Mouse (Mus musculus) embryonic fibroblast, embryonic 13.5 days (primary cell): ENCODE results near the gene Rhobtb3. TPM values are rescaled to one million over a fixed set of nuclear protein-coding genes. Genes with fewer than 3 reads are reported as not detected.
A peak's percentile ranks its signal among the peaks of the same experiment; 100 is the strongest.

Experiments
- H3K27ac ChIP-seq: 2 replicates; pipeline ENCODE4 v1.5.1; 2012; ENCODE audit warnings: low read length, control low read depth, inconsistent platforms; ENCODE audit not compliant: insufficient read depth
- H3K4me1 ChIP-seq: 2 replicates; pipeline ENCODE4 v1.6.1; 2011; ENCODE audit warnings: low read length; ENCODE audit not compliant: control insufficient read depth, insufficient read depth
- H3K4me3 ChIP-seq: 2 replicates; pipeline ENCODE4 v1.5.1; 2011; ENCODE audit warnings: mild to moderate bottlenecking, control low read depth, low read length; ENCODE audit not compliant: insufficient read depth
- CTCF ChIP-seq: IDR thresholded peaks from 2 replicates; pipeline ENCODE4 v1.5.1; 2011; ENCODE audit warnings: mild to moderate bottlenecking, control low read depth, low read length, moderate library complexity, borderline replicate concordance; ENCODE audit not compliant: insufficient read depth
- POLR2A ChIP-seq: IDR thresholded peaks from 2 replicates; pipeline ENCODE4 v1.6.1; 2011; ENCODE audit warnings: low read depth, mild to moderate bottlenecking, control low read depth, low read length, moderate library complexity
- polyA plus RNA-seq: library from polyadenylated mRNA; stranded (reverse); fragments of >200 nt; gene quantifications from 2 replicates; pipeline ENCODE4 v1.2.4, GENCODE M21; 2011; ENCODE audit warnings: low read depth; ENCODE audit not compliant: missing spikeins, insufficient read length

Gene Rhobtb3
- polyA plus RNA-seq, 1 experiment, result 101 TPM

GRCm38 (mm10) chr13:75853118-75853517 lies 90.6 kb downstream of the Rhobtb3 start:
- H3K4me3 ChIP-seq, result no peak overlapping the region
- H3K4me1 ChIP-seq, result no peaks in the 10 kb centered on the region
- TF ChIP-seq CTCF (no peak), POLR2A (no peak)
- no peak overlapping the region for H3K27ac ChIP-seq

GRCm38 (mm10) chr13:75852027-75852426 lies 91.7 kb downstream of the Rhobtb3 start:
- Histone ChIP-seq H3K4me1 (no peaks in the 10 kb centered on the region), H3K4me3 (no peak overlapping the region), H3K27ac (no peak overlapping the region)
- TF ChIP-seq CTCF (no peak), POLR2A (no peak)

DNA sequence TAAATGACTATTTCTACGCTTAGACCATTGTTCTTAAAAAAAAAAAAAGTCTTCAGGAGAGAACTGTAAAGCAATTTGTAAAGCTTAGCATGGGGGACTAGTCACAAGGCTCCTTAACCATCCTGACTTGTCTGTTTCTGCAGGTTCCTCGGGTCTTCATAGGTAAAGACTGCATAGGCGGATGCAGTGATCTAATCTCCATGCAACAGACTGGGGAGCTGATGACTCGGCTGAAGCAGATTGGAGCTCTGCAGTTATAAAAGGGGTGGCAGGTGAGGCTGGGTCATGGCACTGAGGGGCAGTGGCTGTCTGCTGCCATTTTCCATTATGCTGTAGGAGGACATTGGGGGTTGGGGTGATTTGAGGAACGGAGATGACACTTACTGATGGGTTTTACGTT lies 96.7 kb downstream of the Rhobtb3 start:
- no peak overlapping the region for H3K27ac ChIP-seq
- no peaks in the 10 kb centered on the region for H3K4me1 ChIP-seq
- TF ChIP-seq POLR2A, result no peak
- no peak for TF ChIP-seq CTCF

GRCm38 (mm10) chr13:75845519-75846166 lies 98.1 kb downstream of the Rhobtb3 start:
- Histone ChIP-seq H3K4me3 (no peak overlapping the region), H3K4me1 (no peaks in the 10 kb centered on the region), H3K27ac (no peak overlapping the region)
- TF ChIP-seq POLR2A (no peak), CTCF (no peak)

More for the DNA sequence above, 96.7 kb downstream of the Rhobtb3 start:
- no peak overlapping the region for H3K4me3 ChIP-seq

DNA sequence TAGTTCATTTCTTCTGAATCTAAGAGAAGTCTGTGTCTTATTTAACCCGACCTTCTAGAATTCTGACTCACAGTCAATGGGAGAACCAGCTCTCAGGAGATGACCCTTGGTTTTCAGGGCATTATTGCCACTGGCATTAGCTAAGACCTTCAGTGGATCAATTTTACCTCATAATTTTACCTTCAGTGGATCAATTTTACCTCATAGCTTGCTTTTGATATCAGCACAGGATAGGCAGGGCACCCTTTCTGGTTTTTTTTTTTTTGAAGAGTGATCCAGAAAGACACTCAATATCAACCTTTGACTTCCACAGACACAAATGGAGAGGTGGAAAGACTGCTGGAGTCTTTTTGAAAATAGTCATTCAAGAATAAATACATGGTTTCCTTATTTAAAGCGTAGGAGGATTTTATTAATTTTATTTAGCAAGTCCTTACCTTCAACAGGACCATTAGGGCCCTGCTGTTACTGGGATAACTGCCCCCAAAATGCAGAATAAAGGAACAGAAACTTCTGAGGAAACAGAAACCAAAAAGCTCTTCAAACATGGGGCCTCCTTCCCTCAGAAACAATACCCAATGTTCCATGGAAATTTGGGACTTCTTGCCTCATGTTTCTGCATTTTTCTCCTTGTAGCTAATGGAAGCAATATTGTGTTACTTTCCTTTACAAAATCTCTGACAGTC lies 98.7 kb downstream of the Rhobtb3 start:
- no peaks in the 10 kb centered on the region for H3K4me1 ChIP-seq
- no peak overlapping the region for H3K4me3 ChIP-seq
- TF ChIP-seq CTCF, result no peak
- TF ChIP-seq POLR2A, result no peak
- no peak overlapping the region for H3K27ac ChIP-seq

GRCm38 (mm10) chr13:75843993-75844683 lies 99.6 kb downstream of the Rhobtb3 start:
- no peaks in the 10 kb centered on the region for H3K4me1 ChIP-seq
- TF ChIP-seq CTCF, result no peak
- no peak for TF ChIP-seq POLR2A

DNA sequence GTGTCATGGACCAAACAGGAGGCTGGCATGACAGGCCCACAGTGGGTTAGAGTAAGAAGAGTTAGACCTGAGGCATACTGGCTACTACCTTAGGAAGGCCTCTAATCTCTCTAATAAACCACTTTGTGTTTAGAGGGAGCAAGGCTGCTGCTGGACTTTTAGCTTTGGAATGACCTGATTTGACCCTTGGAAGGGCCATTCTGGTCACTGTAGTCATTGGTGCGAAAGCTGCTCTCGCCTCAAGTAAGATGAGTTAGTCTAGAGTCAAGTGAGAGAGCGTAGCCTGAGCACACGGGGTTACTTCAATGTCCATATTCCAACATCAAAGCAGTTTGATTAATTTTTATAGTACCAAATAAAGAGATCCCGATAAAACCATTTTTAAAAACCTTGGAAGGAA lies 100.4 kb downstream of the Rhobtb3 start:
- H3K4me3 ChIP-seq, result no peak overlapping the region
- no peaks in the 10 kb centered on the region for H3K4me1 ChIP-seq
- H3K27ac ChIP-seq, result no peak overlapping the region
- TF ChIP-seq CTCF (no peak), POLR2A (no peak)

More at GRCm38 (mm10) chr13:75843993-75844683, 99.6 kb downstream of the Rhobtb3 start:
- no peak overlapping the region for H3K27ac ChIP-seq
- no peak overlapping the region for H3K4me3 ChIP-seq

DNA sequence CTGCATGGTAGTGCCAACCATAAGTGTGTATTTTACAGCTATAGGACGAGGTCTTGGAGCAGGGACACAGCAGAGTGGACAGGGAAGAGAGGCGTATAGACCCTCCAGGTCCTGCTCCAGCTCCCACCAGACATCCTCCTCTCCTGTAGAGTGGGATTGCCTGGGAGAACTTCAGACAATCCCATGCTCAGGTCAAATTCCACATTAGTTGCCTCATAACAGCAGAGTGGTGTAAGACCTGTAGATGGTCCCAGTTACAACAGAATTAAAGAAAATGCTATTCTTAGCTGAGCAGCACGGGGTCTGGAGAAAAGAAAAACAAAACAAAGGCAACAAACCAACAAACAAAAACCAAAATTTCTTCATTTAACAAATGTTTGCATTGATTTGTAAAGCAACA lies 101.8 kb downstream of the Rhobtb3 start:
- TF ChIP-seq POLR2A, result no peak
- TF ChIP-seq CTCF, result no peak
- H3K4me3 ChIP-seq, result no peak overlapping the region
- H3K4me1 ChIP-seq, result no peaks in the 10 kb centered on the region
- H3K27ac ChIP-seq, result no peak overlapping the region

DNA sequence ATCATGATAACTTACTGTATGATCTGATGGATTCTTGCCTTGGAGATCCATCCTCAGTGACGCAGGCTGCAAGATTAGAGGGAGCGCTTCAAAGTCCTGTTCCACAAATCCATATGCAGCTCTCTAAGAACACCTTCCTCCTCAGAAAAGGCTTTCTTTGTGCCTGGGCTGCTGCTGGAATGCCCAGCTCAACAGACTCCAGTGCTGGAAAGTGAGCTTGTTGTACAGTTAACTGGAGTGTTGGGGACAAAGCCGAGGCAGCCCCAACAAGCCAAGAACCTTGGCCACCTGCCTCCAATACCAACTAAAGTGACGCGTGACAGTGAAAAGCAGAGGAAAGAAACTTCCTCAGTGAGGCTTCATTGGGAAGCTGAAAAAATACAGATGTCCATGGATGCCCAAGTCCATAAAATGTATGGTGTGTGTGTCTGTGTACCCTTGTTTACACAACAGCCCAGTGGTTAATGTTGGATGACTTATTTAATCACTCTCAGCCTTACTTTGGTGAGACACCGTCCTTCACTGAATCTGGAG lies 102.9 kb downstream of the Rhobtb3 start:
- H3K27ac ChIP-seq, result no peak overlapping the region
- H3K4me3 ChIP-seq, result peak overlapping the region; percentile 81
- TF ChIP-seq CTCF, result no peak
- no peak for TF ChIP-seq POLR2A
- no peaks in the 10 kb centered on the region for H3K4me1 ChIP-seq
